Mouse (Mus musculus): ENCODE data around the gene Abhd2. TPM values are rescaled to one million over a fixed set of nuclear protein-coding genes. Genes with fewer than 3 reads are reported as not detected.

The Abhd2 gene
- polyA plus RNA-seq, 1 experiment from 2014 or later = 4.9 TPM

- 70% methylated on average over 5 of the region's 5 CpGs for WGBS (ENCODE audit: insufficient replicate concordance)
These were observed 41.5 kb downstream of the Abhd2 start for GRCm38 (mm10) chr7:79314517-79314916.

GRCm38 (mm10) chr7:79315149-79315548 is 42.1 kb downstream of the Abhd2 start:
- Histone ChIP-seq H3K9me3 (replicated peaks; ENCODE audit: control insufficient read depth, low read length) (no peaks in the 10 kb centered on the region), H3K27me3 (ENCODE audit: control insufficient read depth, insufficient read depth, low read length) (no peaks in the 10 kb centered on the region), H3K4me1 (ENCODE audit: control insufficient read depth, insufficient read depth, low read length) (peaks cover 45% of the 10 kb centered on the region), H3K9ac (ENCODE audit: low read depth, low read length) (no peak overlapping the region), H3K27ac (ENCODE audit: low read depth, low read length) (no peak overlapping the region), H3K36me3 (ENCODE audit: control insufficient read depth, insufficient read depth, low read length) (no peaks in the 10 kb centered on the region), H3K4me3 (ENCODE audit: low read depth, low read length) (no peak overlapping the region), H3K4me2 (no peak overlapping the region)
- no peak for ATAC-seq (replicated peaks; ENCODE audit: insufficient number of reproducible peaks, low FRiP score, low TSS enrichment)
- WGBS (ENCODE audit: insufficient replicate concordance) = 66% methylated on average over 8 of the region's 8 CpGs

More at GRCm38 (mm10) chr7:79314517-79314916, 41.5 kb downstream of the Abhd2 start:
- no peak overlapping the region for H3K9ac ChIP-seq (ENCODE audit: low read depth, low read length)
- H3K36me3 ChIP-seq (ENCODE audit: control insufficient read depth, insufficient read depth, low read length) = no peaks in the 10 kb centered on the region
- no peak overlapping the region for H3K4me2 ChIP-seq
- no peak for ATAC-seq (replicated peaks; ENCODE audit: insufficient number of reproducible peaks, low FRiP score, low TSS enrichment)
- H3K4me1 ChIP-seq (ENCODE audit: control insufficient read depth, insufficient read depth, low read length) = peaks cover 51% of the 10 kb centered on the region
- no peaks in the 10 kb centered on the region for H3K9me3 ChIP-seq (replicated peaks; ENCODE audit: control insufficient read depth, low read length)
- no peak overlapping the region for H3K27ac ChIP-seq (ENCODE audit: low read depth, low read length)
- H3K27me3 ChIP-seq (ENCODE audit: control insufficient read depth, insufficient read depth, low read length) = no peaks in the 10 kb centered on the region
- H3K4me3 ChIP-seq (ENCODE audit: low read depth, low read length) = no peak overlapping the region

DNA sequence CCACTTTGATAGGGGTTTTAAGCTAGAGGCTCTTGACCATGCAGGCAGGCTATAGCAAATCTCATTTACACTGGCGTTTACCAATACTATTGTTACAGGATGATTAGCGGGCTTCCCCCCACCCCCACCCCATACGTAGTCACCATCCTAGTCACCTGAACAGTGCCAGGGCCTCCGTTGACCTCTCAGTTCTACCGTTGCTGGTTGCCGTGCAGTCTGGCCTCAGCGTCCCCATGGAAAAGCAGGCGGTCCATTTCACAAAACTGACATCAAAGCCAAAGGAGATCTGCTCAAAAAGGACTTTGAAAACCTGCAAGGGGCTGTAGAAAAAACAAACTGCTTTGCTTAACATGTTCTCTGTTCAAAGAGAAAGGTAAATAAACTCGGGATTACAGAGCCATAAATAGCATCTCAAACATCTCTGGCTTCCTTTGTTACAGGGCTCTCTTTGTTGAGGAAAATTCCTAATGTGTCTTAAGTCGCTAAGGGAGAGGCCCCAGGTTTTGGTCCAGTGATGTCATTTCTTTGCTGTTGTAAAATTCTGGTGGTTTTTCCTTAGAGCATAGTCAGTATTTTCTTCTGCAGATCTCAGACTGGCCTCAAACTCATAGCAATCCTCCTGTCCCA is 43.2 kb downstream of the Abhd2 start:
- H3K4me1 ChIP-seq (ENCODE audit: control insufficient read depth, insufficient read depth, low read length) = peaks cover 41% of the 10 kb centered on the region
- ATAC-seq (replicated peaks; ENCODE audit: insufficient number of reproducible peaks, low FRiP score, low TSS enrichment) = no peak
- H3K4me2 ChIP-seq = peak overlapping the region; percentile 14; the same call in 1 of the 2 replicates
- H3K4me3 ChIP-seq (ENCODE audit: low read depth, low read length) = no peak overlapping the region
- no peaks in the 10 kb centered on the region for H3K9me3 ChIP-seq (replicated peaks; ENCODE audit: control insufficient read depth, low read length)
- WGBS (ENCODE audit: insufficient replicate concordance) = 23% methylated on average over 10 of the region's 10 CpGs
- H3K36me3 ChIP-seq (ENCODE audit: control insufficient read depth, insufficient read depth, low read length) = no peaks in the 10 kb centered on the region
- H3K27me3 ChIP-seq (ENCODE audit: control insufficient read depth, insufficient read depth, low read length) = no peaks in the 10 kb centered on the region
- no peak overlapping the region for H3K27ac ChIP-seq (ENCODE audit: low read depth, low read length)
- no peak overlapping the region for H3K9ac ChIP-seq (ENCODE audit: low read depth, low read length)

GRCm38 (mm10) chr7:79317576-79317975 is 44.6 kb downstream of the Abhd2 start:
- WGBS (ENCODE audit: insufficient replicate concordance) = 78% methylated on average over 7 of the region's 7 CpGs
- no peak overlapping the region for H3K4me2 ChIP-seq
- no peak overlapping the region for H3K4me3 ChIP-seq (ENCODE audit: low read depth, low read length)
- no peaks in the 10 kb centered on the region for H3K9me3 ChIP-seq (replicated peaks; ENCODE audit: control insufficient read depth, low read length)
- H3K4me1 ChIP-seq (ENCODE audit: control insufficient read depth, insufficient read depth, low read length) = peaks cover 38% of the 10 kb centered on the region
- H3K9ac ChIP-seq (ENCODE audit: low read depth, low read length) = no peak overlapping the region
- H3K27me3 ChIP-seq (ENCODE audit: control insufficient read depth, insufficient read depth, low read length) = no peaks in the 10 kb centered on the region
- ATAC-seq (replicated peaks; ENCODE audit: insufficient number of reproducible peaks, low FRiP score, low TSS enrichment) = no peak
- no peaks in the 10 kb centered on the region for H3K36me3 ChIP-seq (ENCODE audit: control insufficient read depth, insufficient read depth, low read length)
- H3K27ac ChIP-seq (ENCODE audit: low read depth, low read length) = no peak overlapping the region

GRCm38 (mm10) chr7:79318110-79318801 is 45.3 kb downstream of the Abhd2 start:
- no peak overlapping the region for H3K4me2 ChIP-seq
- no peak for ATAC-seq (replicated peaks; ENCODE audit: insufficient number of reproducible peaks, low FRiP score, low TSS enrichment)
- WGBS (ENCODE audit: insufficient replicate concordance) = 63% methylated on average over 13 of the region's 13 CpGs
- H3K4me3 ChIP-seq (ENCODE audit: low read depth, low read length) = no peak overlapping the region
- no peaks in the 10 kb centered on the region for H3K9me3 ChIP-seq (replicated peaks; ENCODE audit: control insufficient read depth, low read length)
- H3K27me3 ChIP-seq (ENCODE audit: control insufficient read depth, insufficient read depth, low read length) = no peaks in the 10 kb centered on the region
- no peak overlapping the region for H3K9ac ChIP-seq (ENCODE audit: low read depth, low read length)
- peaks cover 32% of the 10 kb centered on the region for H3K4me1 ChIP-seq (ENCODE audit: control insufficient read depth, insufficient read depth, low read length)
- H3K36me3 ChIP-seq (ENCODE audit: control insufficient read depth, insufficient read depth, low read length) = no peaks in the 10 kb centered on the region
- H3K27ac ChIP-seq (ENCODE audit: low read depth, low read length) = no peak overlapping the region

DNA sequence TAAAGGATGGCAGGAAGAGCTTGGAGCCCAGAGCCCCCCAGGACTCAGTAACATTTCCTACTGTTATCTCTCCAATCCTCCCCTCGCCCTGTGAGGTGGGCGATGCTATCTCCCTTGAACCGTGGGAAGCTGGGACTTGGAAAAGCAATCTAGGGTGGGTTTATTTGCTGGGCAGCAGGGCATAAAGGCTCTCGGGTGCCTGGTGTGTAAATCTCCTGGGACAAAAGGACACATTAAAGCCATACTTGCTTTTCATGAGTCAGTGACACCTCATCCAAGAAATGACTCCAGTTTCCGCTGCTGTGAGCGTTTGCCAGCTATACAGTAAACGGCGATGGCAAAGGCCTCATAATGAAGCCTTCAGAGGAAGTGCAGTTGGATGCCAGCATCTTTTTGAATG is 50.9 kb downstream of the Abhd2 start:
- peaks cover 5% of the 10 kb centered on the region; the same call in 1 of the 2 replicates for H3K36me3 ChIP-seq (ENCODE audit: control insufficient read depth, insufficient read depth, low read length)
- no peak overlapping the region for H3K4me3 ChIP-seq (ENCODE audit: low read depth, low read length)
- H3K9ac ChIP-seq (ENCODE audit: low read depth, low read length) = no peak overlapping the region
- ATAC-seq (replicated peaks; ENCODE audit: insufficient number of reproducible peaks, low FRiP score, low TSS enrichment) = no peak
- H3K4me2 ChIP-seq = no peak overlapping the region
- no peaks in the 10 kb centered on the region for H3K4me1 ChIP-seq (ENCODE audit: control insufficient read depth, insufficient read depth, low read length)
- no peaks in the 10 kb centered on the region for H3K9me3 ChIP-seq (replicated peaks; ENCODE audit: control insufficient read depth, low read length)
- H3K27me3 ChIP-seq (ENCODE audit: control insufficient read depth, insufficient read depth, low read length) = no peaks in the 10 kb centered on the region
- H3K27ac ChIP-seq (ENCODE audit: low read depth, low read length) = no peak overlapping the region
- 72% methylated on average over 8 of the region's 8 CpGs for WGBS (ENCODE audit: insufficient replicate concordance)

GRCm38 (mm10) chr7:79328769-79329168 is 55.8 kb downstream of the Abhd2 start:
- H3K36me3 ChIP-seq (ENCODE audit: control insufficient read depth, insufficient read depth, low read length) = peaks cover 5% of the 10 kb centered on the region; the same call in 1 of the 2 replicates
- no peak overlapping the region for H3K9ac ChIP-seq (ENCODE audit: low read depth, low read length)
- 88% methylated on average over 5 of the region's 5 CpGs for WGBS (ENCODE audit: insufficient replicate concordance)
- no peak overlapping the region for H3K4me2 ChIP-seq
- no peaks in the 10 kb centered on the region for H3K27me3 ChIP-seq (ENCODE audit: control insufficient read depth, insufficient read depth, low read length)
- no peaks in the 10 kb centered on the region for H3K9me3 ChIP-seq (replicated peaks; ENCODE audit: control insufficient read depth, low read length)
- H3K4me1 ChIP-seq (ENCODE audit: control insufficient read depth, insufficient read depth, low read length) = no peaks in the 10 kb centered on the region
- no peak for ATAC-seq (replicated peaks; ENCODE audit: insufficient number of reproducible peaks, low FRiP score, low TSS enrichment)
- no peak overlapping the region for H3K27ac ChIP-seq (ENCODE audit: low read depth, low read length)
- H3K4me3 ChIP-seq (ENCODE audit: low read depth, low read length) = no peak overlapping the region

- no peak for ATAC-seq (replicated peaks; ENCODE audit: insufficient number of reproducible peaks, low FRiP score, low TSS enrichment)
- H3K4me1 ChIP-seq (ENCODE audit: control insufficient read depth, insufficient read depth, low read length) = no peaks in the 10 kb centered on the region; the same call in 1 of the 2 replicates
- no peaks in the 10 kb centered on the region for H3K36me3 ChIP-seq (ENCODE audit: control insufficient read depth, insufficient read depth, low read length)
- no peaks in the 10 kb centered on the region for H3K9me3 ChIP-seq (replicated peaks; ENCODE audit: control insufficient read depth, low read length)
- H3K27me3 ChIP-seq (ENCODE audit: control insufficient read depth, insufficient read depth, low read length) = no peaks in the 10 kb centered on the region
- H3K9ac ChIP-seq (ENCODE audit: low read depth, low read length) = no peak overlapping the region
- H3K4me3 ChIP-seq (ENCODE audit: low read depth, low read length) = no peak overlapping the region
- no peak overlapping the region for H3K4me2 ChIP-seq
- WGBS (ENCODE audit: insufficient replicate concordance) = 87% methylated on average over 10 of the region's 10 CpGs
- no peak overlapping the region for H3K27ac ChIP-seq (ENCODE audit: low read depth, low read length)
These were observed 58.2 kb downstream of the Abhd2 start for GRCm38 (mm10) chr7:79331197-79331596.

GRCm38 (mm10) chr7:79333419-79333818 is 60.4 kb downstream of the Abhd2 start:
- no peak overlapping the region for H3K4me3 ChIP-seq (ENCODE audit: low read depth, low read length)
- WGBS (ENCODE audit: insufficient replicate concordance) = 59% methylated on average over 3 of the region's 3 CpGs
- H3K4me1 ChIP-seq (ENCODE audit: control insufficient read depth, insufficient read depth, low read length) = no peaks in the 10 kb centered on the region; the same call in 1 of the 2 replicates
- ATAC-seq (replicated peaks; ENCODE audit: insufficient number of reproducible peaks, low FRiP score, low TSS enrichment) = no peak
- H3K9ac ChIP-seq (ENCODE audit: low read depth, low read length) = no peak overlapping the region
- no peaks in the 10 kb centered on the region for H3K9me3 ChIP-seq (replicated peaks; ENCODE audit: control insufficient read depth, low read length)
- H3K27ac ChIP-seq (ENCODE audit: low read depth, low read length) = no peak overlapping the region
- no peaks in the 10 kb centered on the region for H3K36me3 ChIP-seq (ENCODE audit: control insufficient read depth, insufficient read depth, low read length)
- H3K27me3 ChIP-seq (ENCODE audit: control insufficient read depth, insufficient read depth, low read length) = no peaks in the 10 kb centered on the region
- H3K4me2 ChIP-seq = no peak overlapping the region

All from heart, embryonic 11.5 days (tissue).